Mouse (Mus musculus) forebrain, postnatal 0 days (tissue): Measurements from ENCODE around the gene Acot2. TPM values are rescaled to one million over a fixed set of nuclear protein-coding genes. Genes with fewer than 3 reads are reported as not detected.

Experiments used
- ATAC-seq: fragments of 200-750 bp; cut with Nextera tagmentation; 2 replicates; pipeline ENCODE4 v1.8.0; 2017; ENCODE audit warnings: mild to moderate bottlenecking, moderate library complexity
- DNase-seq: peaks from one replicate; pipeline ENCODE4 v3.0.0-alpha.2; 2015
- H3K27ac ChIP-seq: fragments of 300-500 bp; sonication (generic); 2 replicates; pipeline ENCODE4 v1.5.1; 2014; ENCODE audit warnings: low read depth, mild to moderate bottlenecking, antibody characterized with exemption, low read length, moderate library complexity, mixed read lengths
- H3K27me3 ChIP-seq: fragments of 300-500 bp; sonication (generic); 2 replicates; pipeline ENCODE4 v1.6.1; 2014; ENCODE audit warnings: mild to moderate bottlenecking, low read length, mixed read lengths; ENCODE audit not compliant: insufficient read depth
- H3K36me3 ChIP-seq: fragments of 300-500 bp; sonication (generic); 2 replicates; pipeline ENCODE4 v1.6.1; 2014; ENCODE audit warnings: mild to moderate bottlenecking, moderate library complexity; ENCODE audit not compliant: insufficient read depth
- H3K4me1 ChIP-seq: fragments of 300-500 bp; sonication (generic); 2 replicates; pipeline ENCODE4 v1.6.1; 2014; ENCODE audit warnings: antibody characterized with exemption; ENCODE audit not compliant: insufficient read depth
- H3K4me2 ChIP-seq: fragments of 300-500 bp; sonication (generic); 2 replicates; pipeline ENCODE4 v1.6.1; 2014; ENCODE audit warnings: low read depth, mild to moderate bottlenecking, moderate library complexity
- H3K4me3 ChIP-seq: fragments of 300-500 bp; sonication (generic); 2 replicates; pipeline ENCODE4 v1.5.1; 2014; ENCODE audit warnings: low read depth, low read length, mixed read lengths
- H3K9ac ChIP-seq: fragments of 300-500 bp; sonication (generic); 2 replicates; pipeline ENCODE4 v1.6.1; 2014; ENCODE audit warnings: mild to moderate bottlenecking
- H3K9me3 ChIP-seq: fragments of 300-500 bp; sonication (generic); 2 replicates; pipeline ENCODE4 v1.6.1; 2016; ENCODE audit warnings: low read length
- CTCF ChIP-seq: sonication (generic); IDR thresholded peaks from 2 replicates; pipeline ENCODE4 v1.5.1; 2016; ENCODE audit warnings: antibody characterized with exemption, control low read depth, low read depth
- whole genome bisulfite sequencing: fragments of 180-500 bp; shearing (Covaris S2); extraction: QIAGEN DNeasy Blood & Tissue Kit; methylation state at CpG from one replicate; pipeline ENCODE4 v1.1.7; 2014; 5-methylcytosine and 5-hydroxymethylcytosine counted together
- polyA plus RNA-seq: library from polyadenylated mRNA; unstranded; fragments of >200 nt; fragmentation: Nextera tagmentation; extraction: Ambion mirVana; gene quantifications from 2 replicates; pipeline ENCODE4 v1.2.1, GENCODE M21; 2015
- total RNA-seq: library from RNA; depleted of rRNA; stranded (reverse); fragments of >200 nt; gene quantifications from 2 replicates; pipeline ENCODE4 v1.2.3, GENCODE M21; 2014

The Acot2 gene
- total and polyA plus RNA-seq, 2 experiments from 2014 or later, result 17.5 to 24.2 TPM

DNA sequence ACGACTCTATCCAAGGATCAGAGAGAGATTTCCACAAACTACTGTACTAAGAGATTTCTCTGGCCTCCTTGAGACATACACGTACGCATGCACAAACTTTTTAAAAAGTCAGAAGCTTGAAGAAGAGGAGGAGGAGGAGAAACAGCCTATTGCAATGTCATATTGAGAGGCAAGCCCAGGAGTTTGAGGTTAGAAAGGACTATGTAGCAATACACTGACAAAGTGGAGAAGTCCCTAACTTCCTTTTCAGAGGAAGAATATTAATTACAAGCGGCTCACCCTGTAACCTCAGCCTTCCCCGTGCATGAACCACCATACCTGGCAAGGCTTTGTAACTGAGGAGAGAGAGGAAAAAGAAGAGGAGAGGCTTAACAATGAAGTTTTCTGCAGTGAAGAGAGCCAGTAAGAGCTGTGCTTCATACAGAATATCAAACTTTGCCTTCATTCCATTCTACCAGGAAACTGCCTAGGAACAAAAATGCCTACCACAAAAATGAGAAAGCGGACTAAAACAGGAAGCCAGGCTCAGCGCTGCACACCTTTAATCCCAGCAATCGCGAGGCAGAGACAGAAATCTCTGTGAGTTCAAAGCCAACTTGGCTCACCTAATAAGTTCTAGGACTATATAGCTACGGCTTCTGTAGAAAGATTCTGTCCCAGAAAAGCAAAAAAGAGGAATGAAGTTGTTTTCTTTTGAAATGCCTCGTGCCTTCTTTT lies 37.7 kb upstream of the Acot2 start:
- H3K4me1 ChIP-seq, result peaks cover 10% of the 10 kb centered on the region
- ATAC-seq, result no peak
- WGBS, result 25% methylated on average over 11 of the region's 11 CpGs
- H3K9ac ChIP-seq, result no peak overlapping the region; the same call in 1 of the 2 replicates
- peak overlapping the region; percentile 87 for H3K4me2 ChIP-seq
- TF ChIP-seq CTCF, result no peak
- H3K27ac ChIP-seq, result 0 out of 2 replicates have a peak overlapping the region, but pooled peaks have one; percentile 81
- H3K9me3 ChIP-seq, result no peaks in the 10 kb centered on the region
- peaks cover 4% of the 10 kb centered on the region; the same call in 1 of the 2 replicates for H3K36me3 ChIP-seq
- no peaks in the 10 kb centered on the region for H3K27me3 ChIP-seq
- no peak for DNase-seq
- peak overlapping the region; percentile 78 for H3K4me3 ChIP-seq

DNA sequence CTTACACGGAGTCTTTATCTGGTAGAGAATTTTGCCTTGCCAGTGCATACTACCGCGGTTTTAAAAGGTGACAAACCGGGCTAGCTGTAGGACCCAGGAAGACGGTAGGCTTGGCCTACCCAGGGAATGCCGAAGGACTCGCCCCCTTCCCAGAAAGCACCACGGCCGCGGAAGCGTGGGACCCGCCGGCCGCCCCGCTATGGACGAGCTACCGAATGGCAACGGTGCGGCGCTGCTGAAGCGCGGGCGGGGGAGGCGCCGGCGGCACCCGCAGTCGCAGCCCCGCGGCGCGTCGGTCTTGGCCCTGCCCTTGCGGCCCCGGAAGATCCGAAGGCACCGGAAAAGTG lies 37.2 kb upstream of the Acot2 start, which contains the start of gene Riox1:
Gene Riox1 (plus strand): TSS at position 116 of the 347 bp plus-strand sequence.
- Histone ChIP-seq H3K9ac (peak within 1 kb of the TSS; percentile 68), H3K4me2 (peak within 1 kb of the TSS; percentile 87), H3K27me3 (no peaks in the 10 kb centered on the region), H3K4me1 (peaks cover 10% of the 10 kb centered on the region), H3K36me3 (peaks cover 4% of the 10 kb centered on the region; the same call in 1 of the 2 replicates), H3K27ac (peak within 1 kb of the TSS; percentile 81), H3K4me3 (peak within 1 kb of the TSS; percentile 78), H3K9me3 (no peaks in the 10 kb centered on the region)
- under 1% methylated on average over 37 of the region's 37 CpGs for WGBS
- TF ChIP-seq CTCF, result no peak
- peak; percentile 92 for DNase-seq
- ATAC-seq, result peak; percentile 99

DNA sequence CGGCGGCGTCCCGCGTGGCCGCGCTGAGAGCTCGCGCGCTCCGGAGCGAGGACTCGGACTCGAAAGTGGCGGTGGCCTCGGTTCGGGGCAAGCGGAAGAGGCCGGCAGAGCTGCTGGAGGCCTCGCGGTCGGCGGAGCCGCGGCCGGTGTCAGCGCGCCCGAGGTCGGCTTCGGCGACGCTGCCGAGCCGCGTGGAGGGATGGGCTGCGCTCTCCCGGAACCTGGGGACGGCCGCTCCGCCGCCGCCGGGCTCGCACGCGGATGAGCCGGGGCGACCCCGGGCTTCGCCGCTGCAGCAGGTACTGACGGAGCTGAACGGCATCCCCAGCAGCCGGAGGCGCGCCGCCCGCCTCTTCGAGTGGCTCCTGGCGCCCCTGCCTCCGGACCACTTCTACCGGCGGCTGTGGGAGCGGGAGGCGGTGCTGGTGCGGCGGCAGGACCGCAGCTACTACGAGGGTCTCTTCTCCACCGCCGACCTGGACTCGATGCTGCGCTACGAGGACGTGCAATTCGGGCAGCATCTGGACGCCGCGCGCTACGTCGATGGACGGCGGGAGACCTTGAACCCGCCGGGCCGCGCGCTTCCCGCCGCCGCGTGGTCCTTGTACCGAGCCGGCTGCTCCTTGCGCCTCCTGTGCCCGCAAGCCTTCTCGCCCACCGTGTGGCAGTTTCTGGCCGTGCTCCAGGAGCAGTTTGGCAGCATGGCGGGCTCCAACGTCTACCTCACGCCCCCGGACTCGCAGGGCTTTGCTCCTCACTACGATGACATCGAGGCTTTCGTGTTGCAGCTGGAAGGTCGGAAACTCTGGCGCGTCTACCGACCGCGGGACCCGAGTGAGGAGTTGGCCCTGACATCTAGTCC lies 36.6 kb upstream of the Acot2 start:
- peak overlapping the region; percentile 81 for H3K27ac ChIP-seq
- H3K9ac ChIP-seq, result peak overlapping the region; percentile 68
- peaks cover 4% of the 10 kb centered on the region; the same call in 1 of the 2 replicates for H3K36me3 ChIP-seq
- peaks cover 10% of the 10 kb centered on the region for H3K4me1 ChIP-seq
- peak overlapping the region; percentile 78 for H3K4me3 ChIP-seq
- no peaks in the 10 kb centered on the region for H3K9me3 ChIP-seq
- ATAC-seq (peak; percentile 74), DNase-seq (peak; percentile 67)
- H3K4me2 ChIP-seq, result peak overlapping the region; percentile 87
- H3K27me3 ChIP-seq, result no peaks in the 10 kb centered on the region
- TF ChIP-seq CTCF, result 0 out of 2 replicates have a peak, but pooled peaks have one; percentile 16
- under 1% methylated on average over 96 of the region's 116 CpGs for WGBS

DNA sequence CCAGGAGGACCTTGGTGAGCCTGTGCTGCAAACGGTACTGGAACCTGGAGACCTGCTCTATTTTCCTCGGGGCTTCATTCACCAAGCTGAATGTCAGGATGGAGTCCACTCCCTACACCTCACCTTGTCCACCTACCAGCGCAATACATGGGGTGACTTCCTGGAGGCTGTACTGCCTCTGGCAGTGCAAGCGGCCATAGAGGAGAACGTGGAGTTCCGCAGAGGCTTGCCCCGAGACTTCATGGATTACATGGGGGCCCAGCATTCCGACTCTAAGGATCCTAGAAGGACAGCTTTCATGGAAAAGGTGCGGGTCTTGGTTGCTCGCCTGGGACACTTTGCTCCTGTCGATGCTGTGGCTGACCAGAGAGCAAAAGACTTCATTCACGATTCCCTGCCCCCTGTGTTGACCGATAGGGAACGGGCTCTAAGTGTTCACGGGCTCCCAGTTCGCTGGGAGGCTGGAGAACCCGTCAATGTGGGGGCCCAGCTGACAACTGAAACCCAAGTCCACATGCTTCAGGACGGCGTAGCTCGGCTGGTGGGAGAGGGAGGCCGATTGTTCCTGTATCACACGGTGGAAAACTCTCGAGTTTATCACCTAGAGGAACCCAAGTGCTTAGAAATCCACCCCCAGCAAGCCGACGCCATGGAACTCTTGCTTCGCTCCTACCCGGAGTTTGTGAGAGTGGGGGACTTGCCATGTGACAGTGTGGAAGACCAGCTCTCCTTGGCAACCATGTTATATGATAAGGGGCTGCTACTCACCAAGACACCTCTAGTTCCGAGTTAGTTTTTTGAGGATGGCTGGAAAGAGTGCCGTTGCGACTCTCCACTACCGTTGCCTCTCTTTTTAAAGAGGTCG lies 35.7 kb upstream of the Acot2 start:
- peak overlapping the region; percentile 87 for H3K4me2 ChIP-seq
- peak overlapping the region; percentile 68 for H3K9ac ChIP-seq
- no peak for TF ChIP-seq CTCF
- H3K4me1 ChIP-seq, result peaks cover 10% of the 10 kb centered on the region
- no peaks in the 10 kb centered on the region for H3K9me3 ChIP-seq
- H3K4me3 ChIP-seq, result peak overlapping the region; percentile 78
- DNase-seq, result no peak
- peaks cover 6% of the 10 kb centered on the region; the same call in 1 of the 2 replicates for H3K36me3 ChIP-seq
- H3K27ac ChIP-seq, result no peak overlapping the region
- no peaks in the 10 kb centered on the region for H3K27me3 ChIP-seq
- WGBS, result 66% methylated on average over 32 of the region's 32 CpGs
- no peak for ATAC-seq

DNA sequence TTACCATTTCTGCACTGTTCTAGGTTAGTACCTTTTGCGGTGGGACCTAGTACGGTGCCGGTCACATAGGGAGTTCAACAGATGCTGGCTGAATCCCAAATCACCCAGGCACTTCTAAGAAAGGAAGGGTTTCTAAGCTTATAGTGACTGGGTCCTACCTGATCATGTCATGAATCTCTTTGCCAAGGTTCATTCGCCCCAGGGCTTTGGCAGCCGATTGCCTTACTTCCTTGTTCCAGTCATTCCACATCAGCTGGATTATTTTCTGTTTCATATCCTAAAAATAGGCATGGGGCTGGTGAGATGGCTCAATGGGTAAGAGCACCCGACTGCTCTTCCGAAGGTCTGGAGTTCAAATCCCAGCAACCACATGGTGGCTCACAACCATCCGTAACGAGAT lies 29.4 kb upstream of the Acot2 start:
- Histone ChIP-seq H3K9ac (no peak overlapping the region), H3K4me2 (no peak overlapping the region), H3K27me3 (no peaks in the 10 kb centered on the region), H3K4me1 (no peaks in the 10 kb centered on the region), H3K4me3 (no peak overlapping the region), H3K27ac (no peak overlapping the region), H3K36me3 (peaks cover 9% of the 10 kb centered on the region; the same call in 1 of the 2 replicates), H3K9me3 (no peaks in the 10 kb centered on the region)
- DNase-seq (no peak), ATAC-seq (no peak)
- no peak for TF ChIP-seq CTCF
- WGBS, result 90% methylated on average over 9 of the region's 9 CpGs

DNA sequence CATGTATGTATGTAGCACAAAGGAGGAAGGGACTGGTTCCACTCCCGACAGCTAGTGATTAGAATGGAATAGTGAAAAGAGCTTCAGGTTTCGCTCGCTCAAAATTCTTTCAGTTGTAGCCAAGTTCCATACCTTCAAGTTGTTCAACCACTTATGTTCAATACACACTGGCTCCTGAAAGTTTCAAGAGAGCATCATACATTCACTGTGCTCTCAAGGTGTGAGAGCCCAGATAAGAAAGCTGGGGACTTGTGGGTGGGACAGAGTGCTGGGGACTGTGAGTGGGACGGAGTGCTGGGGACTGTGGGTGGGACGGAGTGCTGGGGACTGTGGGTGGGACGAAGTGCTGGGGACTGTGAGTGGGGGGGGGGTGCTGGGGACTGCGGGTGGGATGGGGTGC lies 22.4 kb upstream of the Acot2 start:
- Histone ChIP-seq H3K4me1 (no peaks in the 10 kb centered on the region), H3K27me3 (no peaks in the 10 kb centered on the region), H3K4me3 (no peak overlapping the region), H3K9me3 (no peaks in the 10 kb centered on the region), H3K27ac (no peak overlapping the region), H3K36me3 (no peaks in the 10 kb centered on the region), H3K4me2 (no peak overlapping the region), H3K9ac (no peak overlapping the region)
- no peak for ATAC-seq
- no peak for TF ChIP-seq CTCF
- no peak for DNase-seq
- 86% methylated on average over 6 of the region's 7 CpGs for WGBS
